Mouse (Mus musculus): ENCODE measurements around the gene Ctnnd2.

DNA sequence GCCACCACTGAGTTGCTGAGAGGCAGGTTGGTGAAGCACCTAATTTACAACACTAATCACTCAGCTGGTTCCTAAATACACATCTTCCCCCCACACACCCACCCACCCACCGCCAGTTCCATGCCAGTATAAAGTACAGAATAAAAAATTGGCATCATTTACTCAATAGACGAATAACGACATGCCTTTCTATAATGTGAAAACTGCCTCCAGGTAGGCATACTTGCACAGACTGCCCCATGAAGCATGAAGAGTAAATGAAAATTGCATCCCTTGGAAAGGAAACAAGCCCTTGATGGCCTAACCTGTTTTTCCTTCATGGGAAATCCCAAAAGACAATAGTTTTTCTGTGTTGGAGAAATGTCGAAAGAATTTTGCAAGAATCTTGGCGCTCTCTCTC, 212.0 kb downstream of the Ctnnd2 start:
- TF ChIP-seq CTCF (IDR thresholded peaks at IDR 0.05; ENCODE audit: low read depth, low read length) (no peak), GATA1 (IDR thresholded peaks at IDR 0.05; ENCODE audit: borderline replicate concordance, low read length) (no peak), POLR2AphosphoS5 (IDR thresholded peaks at IDR 0.05; ENCODE audit: insufficient replicate concordance, low read depth, low read length) (no peak), TAL1 (conservative IDR thresholded peaks at IDR 0.05; ENCODE audit: low read depth, low read length) (no peak), GATA2 (IDR thresholded peaks at IDR 0.05; ENCODE audit: borderline replicate concordance, low read depth, low read length) (no peak)
